Mouse (Mus musculus) adrenal gland (tissue): ENCODE measurements at regions not wholly inside any gene's neighbourhood (a gene's known extent, or its start where the extent isn't known, plus 50 kb on each side); places are given as distances from the start of the nearest gene placed in this dataset.

Source experiments
- intact Hi-C: fragments of 180-260 bp; cut with DNase I; formaldehyde crosslinking; loops from one replicate; pipeline ENCODE4 v1.15.1; 2025

DNA sequence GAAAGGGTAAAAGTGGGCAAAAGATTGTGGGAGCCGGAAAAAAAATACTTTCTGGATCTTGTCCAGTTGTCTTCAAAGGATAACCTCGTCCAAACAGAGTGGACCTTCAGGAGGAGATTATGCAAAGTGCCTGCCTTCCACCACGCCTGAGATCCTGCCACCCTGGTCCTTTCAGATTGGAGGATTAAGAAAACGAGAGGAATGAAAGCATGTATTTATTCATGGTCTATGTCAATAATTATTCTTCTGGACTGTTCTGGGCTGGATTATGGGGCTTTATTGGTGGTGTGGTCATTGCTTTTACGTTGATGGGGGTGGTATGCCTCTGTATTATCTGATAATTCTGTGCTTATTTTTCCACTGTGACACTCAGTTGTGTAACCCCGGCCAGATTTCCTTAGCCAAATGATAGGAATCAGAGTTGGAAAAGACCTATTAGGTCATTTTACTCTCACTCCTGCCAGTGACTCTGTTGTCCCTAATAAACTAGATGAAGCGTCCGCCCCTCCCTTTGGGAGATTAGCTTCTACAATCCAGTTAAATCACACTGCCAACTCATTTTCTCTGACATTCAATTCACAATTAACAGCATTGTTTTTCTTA, 656.3 kb downstream of the Slc22a22 start:
- intact Hi-C loops: no loop called here

DNA sequence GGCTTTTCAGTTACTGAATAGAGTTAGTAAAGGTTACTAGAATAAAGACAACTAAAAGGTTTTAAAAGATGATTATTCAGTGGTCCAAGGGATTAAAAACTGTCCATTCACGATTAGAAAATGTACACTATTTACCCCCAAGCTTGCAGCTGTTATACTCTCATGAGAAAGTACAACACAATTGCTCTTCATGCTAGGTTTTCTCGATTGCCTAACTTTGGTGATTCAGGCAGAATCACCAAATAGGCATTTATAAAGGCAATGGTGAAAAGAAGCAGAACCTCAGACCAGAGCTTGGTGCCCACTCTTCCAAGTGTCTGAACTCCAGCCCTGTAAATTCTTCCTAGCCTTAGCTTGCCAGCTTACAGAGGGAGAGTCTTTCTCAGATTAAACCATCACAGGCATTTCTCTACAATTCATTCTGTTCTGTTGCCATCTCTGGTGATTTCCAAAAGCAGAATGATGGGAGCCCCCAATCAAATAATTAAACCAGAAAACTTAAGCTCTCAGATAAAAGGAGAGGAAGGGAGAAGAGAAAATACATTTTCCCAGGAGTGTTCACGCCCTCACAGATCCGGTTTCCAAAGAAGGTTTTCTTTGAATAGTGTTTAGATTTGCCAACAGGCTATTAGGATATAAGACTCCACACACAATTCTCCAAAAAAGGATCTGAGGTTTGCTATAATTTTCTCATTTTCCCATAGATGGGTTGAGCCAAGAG, 657.0 kb downstream of the Slc22a22 start:
- intact Hi-C loops: no loop called here

DNA sequence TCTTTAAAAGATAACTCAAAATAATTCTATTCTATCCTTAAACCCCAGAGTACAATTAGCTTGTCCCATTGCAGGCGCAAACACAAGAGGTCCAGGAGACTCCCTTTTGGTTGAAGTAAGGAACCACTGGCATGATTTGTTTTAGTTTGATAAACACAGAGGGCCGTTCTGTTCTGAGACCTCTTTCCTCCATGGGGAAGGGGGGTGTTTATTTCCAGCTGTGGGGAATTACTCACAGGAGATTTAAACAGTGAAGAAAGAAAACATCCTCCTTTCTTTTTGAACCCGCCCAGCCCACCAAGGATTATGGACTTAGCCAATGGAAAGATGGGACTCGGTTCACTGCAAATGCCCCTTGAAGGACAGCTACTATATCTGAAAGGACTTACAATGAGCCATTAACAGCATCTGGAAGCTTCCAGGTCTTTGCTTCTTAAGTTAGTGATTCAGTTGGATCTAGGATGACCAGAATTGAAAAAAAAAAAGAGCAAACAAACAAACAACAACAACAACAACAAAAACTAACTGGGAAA, 659.2 kb downstream of the Slc22a22 start:
- intact Hi-C loops: no loop called here

DNA sequence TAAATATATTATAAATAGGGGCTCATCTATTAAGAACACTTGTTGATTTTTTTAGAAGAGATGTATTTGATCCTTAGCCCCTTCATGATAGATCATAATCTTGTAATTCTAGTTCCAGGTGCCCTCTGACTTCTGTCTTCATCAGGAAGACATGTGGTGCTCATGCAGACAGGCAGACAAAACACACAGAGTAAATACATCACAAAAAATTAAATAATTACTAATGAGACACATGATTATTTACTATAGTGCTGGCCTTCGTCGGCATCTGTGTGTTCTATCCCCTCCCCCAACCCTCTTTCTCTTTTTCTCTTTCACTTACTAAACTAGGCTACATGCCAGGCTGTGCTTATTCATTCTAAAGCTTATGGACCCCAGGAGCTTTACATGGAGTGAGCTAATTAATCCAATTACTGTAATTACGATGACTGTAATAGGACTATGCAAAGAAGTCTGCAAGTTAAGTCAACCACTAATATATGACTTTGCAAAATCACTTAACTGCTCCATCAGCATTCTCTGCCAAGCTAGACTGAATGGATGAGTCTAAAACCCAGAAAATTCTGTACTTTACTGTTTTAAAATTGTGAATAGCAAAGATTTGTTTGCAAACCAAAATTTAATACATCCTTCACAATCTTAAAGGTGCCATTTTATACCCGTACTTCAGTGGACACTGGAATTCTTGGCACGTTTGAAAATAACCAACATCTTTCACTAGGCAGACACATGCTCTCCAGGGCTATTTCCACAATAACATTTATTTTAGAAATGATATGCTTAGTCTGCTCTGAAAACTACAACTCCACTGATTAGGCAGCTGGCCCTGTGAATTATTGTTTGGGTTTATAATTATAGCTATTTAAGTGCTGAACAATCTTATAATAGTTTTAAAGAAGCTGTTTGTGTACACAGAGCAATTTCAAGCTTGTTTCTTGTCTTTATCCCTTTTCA, 659.9 kb downstream of the Slc22a22 start:
- intact Hi-C loops: no loop called here

DNA sequence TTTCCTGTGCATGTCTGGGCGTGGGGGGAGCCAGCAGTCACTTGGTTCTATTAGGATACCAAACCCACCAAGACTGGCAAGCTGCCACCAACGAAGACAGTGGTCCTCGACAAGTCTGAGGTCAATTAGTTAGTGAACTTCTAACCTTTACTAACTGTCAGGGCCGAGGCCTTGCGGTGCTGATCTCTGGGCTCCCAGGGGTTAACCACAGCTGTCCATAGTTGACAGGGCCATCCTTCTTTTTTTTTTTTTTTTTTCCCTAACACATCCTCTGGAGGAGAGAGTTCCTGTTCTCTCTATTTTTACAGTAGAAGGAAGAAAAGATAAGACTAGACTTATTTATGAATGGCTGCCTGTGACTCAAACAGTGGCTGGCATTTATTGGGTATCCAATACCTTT, 663.5 kb downstream of the Slc22a22 start:
- intact Hi-C loops: no loop called here

DNA sequence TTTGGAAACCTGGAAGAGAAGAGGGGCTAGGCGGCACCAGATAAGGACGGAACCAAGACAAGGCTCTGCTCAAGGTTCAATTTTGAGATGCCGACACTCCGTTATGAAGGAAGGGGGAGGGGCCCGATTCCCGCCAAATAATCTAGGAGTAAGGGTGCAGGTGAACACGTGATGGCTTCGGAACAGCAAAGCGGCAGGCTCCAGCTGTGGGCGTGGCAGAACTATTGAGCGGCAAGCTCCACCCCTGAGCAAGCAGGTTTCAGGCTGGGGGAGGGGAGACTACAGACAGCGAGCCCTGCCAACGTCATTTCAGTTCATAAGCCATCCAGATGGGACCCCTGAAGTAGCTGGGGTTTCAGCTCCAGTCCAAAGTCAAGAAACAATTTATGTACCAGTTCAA, 667.3 kb downstream of the Slc22a22 start:
- intact Hi-C loops: no loop called here

DNA sequence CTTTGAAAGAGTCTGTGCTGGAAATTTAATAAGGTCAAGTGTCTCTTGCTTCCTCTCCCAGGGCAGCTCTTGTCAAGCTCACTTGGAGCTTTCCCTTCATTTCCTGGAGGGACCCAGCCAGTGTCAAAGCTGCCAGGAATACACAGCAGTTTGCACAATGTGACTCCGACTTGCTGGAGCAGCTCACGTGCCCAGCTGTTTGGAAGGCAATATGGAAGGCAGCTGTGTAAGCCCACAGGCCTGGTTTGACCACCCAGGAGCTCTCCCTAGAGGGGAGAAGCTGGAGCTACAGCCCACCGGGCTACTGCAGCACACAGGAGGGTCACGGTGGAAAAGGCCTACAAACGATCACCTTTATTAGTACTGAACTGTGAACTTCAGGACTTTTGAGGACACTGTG, 669.8 kb downstream of the Slc22a22 start:
- intact Hi-C loops: no loop called here

DNA sequence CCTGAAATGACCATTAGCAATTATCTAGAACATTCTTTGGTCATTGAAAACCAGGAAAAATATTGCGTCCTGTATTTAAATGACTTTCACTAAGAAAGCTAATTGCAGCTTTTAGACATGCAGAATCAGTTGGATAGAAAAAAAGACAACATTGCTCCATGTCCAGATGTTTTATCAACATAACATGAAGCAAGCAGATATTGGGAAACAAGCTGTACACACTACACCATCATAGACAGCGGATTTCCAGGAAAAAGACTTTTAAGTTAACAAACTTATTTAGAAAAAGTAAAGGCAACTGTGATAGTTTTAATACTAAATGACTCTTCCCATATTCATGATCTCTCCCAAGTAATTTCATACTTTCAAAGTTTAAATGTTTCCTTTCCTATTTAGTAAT, 675.5 kb downstream of the Slc22a22 start:
- intact Hi-C loops: no loop called here

DNA sequence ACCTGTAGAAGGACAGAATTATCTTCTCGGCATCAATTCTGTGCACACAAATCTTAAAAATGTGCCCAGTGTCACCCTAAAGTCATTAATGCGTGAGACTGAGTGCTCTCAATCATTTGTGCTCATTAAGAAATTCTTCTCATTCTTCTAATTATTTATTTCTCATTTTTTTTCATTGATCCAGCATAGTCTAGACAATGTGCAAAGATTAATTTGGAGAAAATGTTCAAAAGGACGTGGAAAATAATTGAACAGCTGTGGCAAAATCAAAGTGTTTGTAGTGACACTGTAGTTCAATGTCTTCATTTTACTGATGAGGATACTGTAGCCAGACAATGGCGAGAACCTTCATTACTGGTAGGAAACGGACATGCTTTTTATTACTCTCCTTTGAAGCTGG, 702.0 kb downstream of the Slc22a22 start:
- intact Hi-C loops: no loop called here

DNA sequence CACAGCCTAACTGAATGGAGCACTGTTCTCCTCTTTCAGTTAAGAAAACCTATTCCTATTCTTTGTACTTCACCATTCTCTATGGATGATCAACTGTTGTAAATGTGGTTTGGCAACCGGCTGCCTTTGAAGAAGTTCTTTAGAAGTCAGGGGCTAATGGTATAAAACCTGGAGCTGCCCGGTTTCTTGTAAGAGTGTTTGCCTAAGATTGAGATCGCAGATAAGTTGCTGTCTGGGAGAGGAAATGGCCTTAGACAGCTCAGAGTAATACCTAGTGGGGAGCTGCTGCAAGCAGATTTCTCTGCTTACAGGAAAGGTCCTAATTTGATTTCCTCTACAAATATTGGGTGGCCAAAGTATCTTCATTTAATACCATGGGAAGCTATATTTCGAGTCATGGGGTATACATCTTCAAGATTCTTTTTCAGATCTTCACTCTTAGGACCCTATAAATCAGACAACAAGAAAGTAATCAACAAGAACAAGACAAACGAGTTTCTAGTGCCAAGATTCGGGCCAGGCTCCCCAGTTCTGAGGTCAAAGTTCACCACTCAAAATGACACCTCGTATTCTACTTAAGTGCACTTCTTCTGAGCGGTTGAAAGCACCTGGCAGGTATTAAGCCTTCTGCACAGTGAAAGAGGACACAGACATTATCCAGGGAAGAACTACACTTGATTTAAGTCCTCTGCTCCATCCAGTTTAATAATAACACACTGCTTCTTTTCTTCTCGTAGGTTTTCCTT, 702.6 kb downstream of the Slc22a22 start:
- intact Hi-C loops: no loop called here

DNA sequence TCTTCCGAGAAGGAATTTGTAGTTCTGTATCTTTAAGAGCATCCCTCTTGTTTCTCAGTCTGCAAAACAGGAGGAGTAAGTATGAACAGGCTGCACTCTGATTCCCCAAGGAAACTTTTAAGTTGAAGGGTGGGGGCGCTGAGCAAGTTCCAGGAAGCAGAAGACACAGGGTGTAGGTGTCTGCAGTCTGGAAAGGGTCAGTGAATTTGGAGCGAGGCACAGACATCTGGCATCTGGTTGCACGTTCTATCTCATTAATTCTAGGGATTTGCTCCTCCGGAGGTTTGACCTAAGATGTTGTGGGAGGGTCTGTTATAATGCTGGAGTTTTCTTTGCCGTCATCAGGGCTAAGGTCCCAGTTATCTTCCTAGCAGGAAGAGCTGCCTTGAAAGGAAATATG, 711.1 kb downstream of the Slc22a22 start:
- intact Hi-C loops: no loop called here

DNA sequence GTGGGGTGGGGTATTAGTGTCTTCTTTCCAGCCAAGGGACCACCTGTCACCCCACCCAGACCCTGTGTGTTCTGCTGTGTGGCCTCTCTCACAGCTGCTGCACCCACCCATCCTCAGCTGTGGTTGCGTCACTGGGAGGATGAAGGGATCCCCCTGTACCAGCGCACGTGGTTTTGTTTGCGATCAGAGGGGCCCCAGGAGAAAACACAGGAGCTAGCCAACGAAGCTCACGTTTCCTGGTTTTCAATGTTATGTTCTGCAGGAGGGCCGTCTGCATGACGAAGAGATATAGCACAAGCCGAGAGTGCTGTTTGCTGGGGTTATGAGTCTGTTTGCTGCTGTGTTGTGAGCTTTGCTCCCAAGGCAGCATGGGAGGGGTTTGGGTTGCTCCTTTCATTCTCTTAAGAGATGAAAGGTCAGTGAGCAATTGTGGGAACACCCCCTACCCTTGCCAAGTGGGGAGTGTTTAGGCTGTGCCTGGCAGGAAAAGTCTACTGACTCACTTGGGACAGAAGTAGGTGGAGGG, 712.4 kb downstream of the Slc22a22 start:
- intact Hi-C loops: no loop called here

DNA sequence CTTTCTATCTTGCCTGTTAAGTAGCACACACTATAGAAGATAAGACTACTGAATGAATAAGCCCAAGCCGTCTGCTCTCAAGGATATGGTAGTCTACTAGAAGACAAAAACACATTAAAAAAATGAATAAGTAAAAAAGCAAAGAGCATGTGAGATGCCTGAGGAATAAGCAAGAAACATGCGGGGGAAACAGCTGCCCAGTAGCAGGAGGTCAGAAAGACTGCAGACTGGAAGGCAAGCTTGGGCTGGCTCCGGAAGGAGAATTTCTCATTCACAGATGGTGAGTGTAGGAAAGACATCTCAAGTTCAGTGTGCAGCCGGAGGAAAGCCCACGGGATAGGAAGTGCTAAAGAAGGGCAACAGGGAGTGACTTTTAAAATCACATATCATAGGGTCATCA, 713.4 kb downstream of the Slc22a22 start:
- intact Hi-C loops: no loop called here

DNA sequence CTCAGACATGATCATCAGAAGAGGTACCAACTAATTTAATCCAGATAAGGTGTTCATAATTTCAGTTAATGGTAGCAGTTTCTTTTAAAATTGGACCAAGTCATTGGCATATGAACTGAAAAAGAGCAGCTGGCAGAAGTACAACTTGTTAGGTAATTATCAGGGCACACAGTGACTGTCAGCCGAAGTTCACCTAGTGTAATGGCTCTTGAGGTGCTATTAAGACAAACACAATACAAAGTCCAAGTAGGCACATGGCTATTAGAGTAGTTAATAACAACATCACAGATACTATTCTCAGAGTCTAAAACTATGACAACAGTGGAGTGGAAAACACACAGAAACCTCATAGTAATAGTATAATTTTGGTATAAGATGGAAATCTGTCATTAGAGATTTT, 730.7 kb downstream of the Slc22a22 start:
- intact Hi-C loops: loop anchor here (5.0 kb wide), 1 partner anchor 679 kb away; no protein-coding TSS in a partner anchor

DNA sequence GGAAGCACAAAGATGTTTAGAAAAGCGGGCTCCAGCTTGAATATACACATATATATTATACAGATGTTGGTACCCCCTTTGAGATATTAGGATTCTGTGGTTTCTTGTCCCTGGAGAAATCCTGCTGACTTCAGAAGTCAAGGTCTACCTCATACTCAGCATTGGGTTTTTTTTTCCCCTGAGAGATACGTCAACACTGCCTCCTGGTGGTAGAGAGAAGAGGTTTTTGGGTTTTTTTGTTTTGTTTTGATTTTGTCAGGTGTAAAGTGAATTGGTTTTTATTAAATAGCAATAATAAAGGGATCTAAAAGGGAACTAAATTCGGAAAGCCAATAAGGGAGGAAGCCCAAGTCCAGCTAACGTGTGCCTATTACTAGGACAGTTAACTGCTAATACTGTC, 732.5 kb downstream of the Slc22a22 start:
- intact Hi-C loops: loop anchor here (2.0 to 5.0 kb wide), 4 partner anchors 48 to 678 kb away; no protein-coding TSS in a partner anchor
